Mouse (Mus musculus) lung, embryonic 15.5 days (tissue): ENCODE measurements around the gene Ahcyl1. TPM values are rescaled to one million over a fixed set of nuclear protein-coding genes. Genes with fewer than 3 reads are reported as not detected.
"Not testable (repeated sequence)": the region's sequence is repeated elsewhere in the genome, so short reads cannot be mapped to it uniquely, and the experiment has no call there.

Source experiments
- ATAC-seq: fragments of 200-750 bp; cut with Nextera tagmentation; 2 replicates; pipeline ENCODE4 v1.8.0; 2017; ENCODE audit warnings: moderate number of reproducible peaks, borderline replicate concordance; ENCODE audit not compliant: low FRiP score, low TSS enrichment; ENCODE audit errors: extremely low read depth
- H3K27ac ChIP-seq: fragments of 300-500 bp; sonication (generic); 2 replicates; pipeline ENCODE4 v1.5.1; 2015; ENCODE audit warnings: moderate library complexity, mild to moderate bottlenecking, inconsistent platforms
- H3K27me3 ChIP-seq: fragments of 300-500 bp; sonication (generic); 2 replicates; pipeline ENCODE4 v1.6.1; 2015; ENCODE audit warnings: inconsistent platforms
- H3K36me3 ChIP-seq: fragments of 300-500 bp; sonication (generic); 2 replicates; pipeline ENCODE4 v1.6.1; 2015; ENCODE audit warnings: inconsistent platforms
- H3K4me1 ChIP-seq: fragments of 300-500 bp; sonication (generic); 2 replicates; pipeline ENCODE4 v1.6.1; 2015; ENCODE audit warnings: inconsistent platforms
- H3K4me2 ChIP-seq: fragments of 300-500 bp; sonication (generic); 2 replicates; pipeline ENCODE4 v1.6.1; 2015; ENCODE audit warnings: inconsistent platforms, mild to moderate bottlenecking, moderate library complexity
- H3K4me3 ChIP-seq: fragments of 300-500 bp; sonication (generic); 2 replicates; pipeline ENCODE4 v1.5.1; 2015; ENCODE audit warnings: mild to moderate bottlenecking, inconsistent platforms
- H3K9ac ChIP-seq: fragments of 300-500 bp; sonication (generic); 2 replicates; pipeline ENCODE4 v1.6.1; 2015; ENCODE audit warnings: inconsistent platforms
- H3K9me3 ChIP-seq: fragments of 300-500 bp; sonication (generic); 2 replicates; pipeline ENCODE4 v1.6.1; 2016; ENCODE audit warnings: inconsistent platforms
- WGBS: fragments of 180-500 bp; shearing (Covaris S2); methylation state at CpG from one replicate; pipeline ENCODE4 v1.1.7; 2015; 5-methylcytosine and 5-hydroxymethylcytosine counted together
- polyA plus RNA-seq: library from polyadenylated mRNA; unstranded; fragments of >200 nt; fragmentation: Nextera tagmentation; extraction: Ambion mirVana; gene quantifications from 2 replicates; pipeline ENCODE4 v1.2.1, GENCODE M21; 2015

Ahcyl1 gene
- polyA plus RNA-seq, 1 experiment from 2014 or later: 83.3 TPM

DNA sequence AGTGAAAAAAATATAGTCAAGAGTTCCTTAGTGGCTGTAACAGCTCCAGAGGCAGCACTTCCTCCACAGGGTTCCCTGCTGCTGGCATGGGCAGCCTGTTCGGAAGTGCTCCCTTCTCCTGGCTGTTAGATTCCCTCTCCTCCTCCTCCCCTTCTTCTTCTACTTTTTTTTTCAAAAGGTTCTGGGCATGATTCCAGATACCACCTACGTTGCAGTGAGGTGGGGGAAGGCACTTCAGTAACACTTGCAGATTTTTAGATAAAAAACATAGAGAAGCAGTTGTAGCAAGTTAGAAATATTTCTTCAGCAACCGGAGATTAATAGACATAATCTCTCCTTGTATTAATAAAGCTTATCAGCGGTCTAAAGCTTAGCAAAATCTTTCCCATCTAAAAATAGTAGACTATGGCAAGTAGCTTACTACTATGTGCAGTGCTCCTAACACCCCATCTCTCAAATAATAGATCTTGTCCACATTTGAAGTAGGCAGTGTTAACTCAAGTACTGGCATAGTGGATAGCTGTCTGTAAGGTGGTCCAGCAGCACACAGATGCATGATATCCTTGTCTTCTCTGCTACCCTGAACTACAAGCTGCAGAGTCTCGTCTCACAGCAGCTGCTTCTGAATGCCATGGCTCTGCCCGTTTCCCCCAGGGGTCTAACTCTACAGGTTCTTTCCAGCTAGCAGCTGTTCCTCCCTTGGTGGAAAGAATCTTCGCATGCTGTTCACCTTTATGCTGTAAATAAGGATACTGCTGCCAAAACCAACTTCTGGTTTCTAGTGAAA is 15.4 kb downstream of the Ahcyl1 start:
- H3K4me1 ChIP-seq: peaks cover 37% of the 10 kb centered on the region
- H3K4me3 ChIP-seq: no peak overlapping the region
- peak overlapping the region; percentile 88 for H3K27ac ChIP-seq
- H3K9me3 ChIP-seq: no peaks in the 10 kb centered on the region
- 9% methylated on average over 7 of the region's 7 CpGs for WGBS
- no peaks in the 10 kb centered on the region for H3K27me3 ChIP-seq
- peak; percentile 91 for ATAC-seq
- peaks cover 10% of the 10 kb centered on the region for H3K36me3 ChIP-seq
- H3K4me2 ChIP-seq: peak overlapping the region; percentile 33
- H3K9ac ChIP-seq: no peak overlapping the region

DNA sequence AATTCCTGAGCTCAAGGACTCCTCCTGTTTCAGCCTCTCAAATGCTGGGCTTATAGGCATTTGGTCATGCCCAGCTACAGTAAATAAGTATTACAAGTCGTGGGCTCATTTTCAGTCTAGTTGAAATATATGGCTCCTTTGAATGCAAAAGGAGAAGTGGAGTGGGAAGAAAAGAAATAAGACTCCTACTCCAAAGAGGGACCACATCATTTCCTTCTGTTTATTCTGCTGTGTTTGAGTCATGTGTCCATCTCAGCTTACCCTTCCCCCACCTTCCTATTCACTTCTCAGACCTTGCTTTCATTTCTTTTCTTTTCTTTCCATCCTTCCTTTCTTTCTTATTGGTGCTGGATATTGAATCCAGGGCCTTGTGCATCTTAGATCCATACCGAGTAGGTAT is 24.9 kb downstream of the Ahcyl1 start:
- H3K27ac ChIP-seq: no peak overlapping the region
- H3K9me3 ChIP-seq: no peaks in the 10 kb centered on the region
- H3K4me2 ChIP-seq: no peak overlapping the region
- H3K27me3 ChIP-seq: no peaks in the 10 kb centered on the region
- no peak overlapping the region for H3K9ac ChIP-seq
- WGBS: 86% methylated on average over 2 of the region's 2 CpGs
- no peaks in the 10 kb centered on the region for H3K4me1 ChIP-seq
- H3K36me3 ChIP-seq: peaks cover 86% of the 10 kb centered on the region
- H3K4me3 ChIP-seq: no peak overlapping the region
- ATAC-seq: no peak

DNA sequence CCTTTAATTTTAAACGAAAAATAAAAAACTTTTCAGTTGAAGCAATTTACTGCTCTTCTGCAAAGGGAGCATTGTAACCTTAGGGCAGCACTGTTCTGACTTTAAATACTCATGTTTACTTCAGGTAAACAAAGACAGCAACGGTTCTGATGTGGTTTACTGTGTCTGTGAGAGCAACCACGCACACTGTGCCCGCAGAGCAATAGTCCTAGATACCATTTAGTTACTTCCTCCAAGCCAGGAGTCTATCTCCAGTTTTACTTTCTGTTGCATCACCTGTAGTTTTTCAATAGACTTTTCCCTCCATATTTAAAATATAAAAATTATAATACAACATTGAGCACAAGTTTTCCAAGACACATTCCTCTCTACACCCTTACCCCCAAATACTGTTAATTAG is 25.9 kb downstream of the Ahcyl1 start:
- no peaks in the 10 kb centered on the region for H3K9me3 ChIP-seq
- H3K36me3 ChIP-seq: peaks cover 88% of the 10 kb centered on the region
- H3K27ac ChIP-seq: no peak overlapping the region
- no peak overlapping the region for H3K9ac ChIP-seq
- WGBS: 79% methylated on average over 4 of the region's 4 CpGs
- no peaks in the 10 kb centered on the region for H3K27me3 ChIP-seq
- no peak overlapping the region for H3K4me2 ChIP-seq
- no peak overlapping the region for H3K4me3 ChIP-seq
- ATAC-seq: no peak
- H3K4me1 ChIP-seq: no peaks in the 10 kb centered on the region

GRCm38 (mm10) chr3:107668786-107669185 is 27.6 kb downstream of the Ahcyl1 start:
- no peaks in the 10 kb centered on the region for H3K27me3 ChIP-seq
- no peaks in the 10 kb centered on the region for H3K4me1 ChIP-seq
- H3K27ac ChIP-seq: no peak overlapping the region
- no peak for ATAC-seq
- H3K4me2 ChIP-seq: no peak overlapping the region
- no peaks in the 10 kb centered on the region for H3K9me3 ChIP-seq
- H3K9ac ChIP-seq: no peak overlapping the region
- H3K36me3 ChIP-seq: peaks cover 88% of the 10 kb centered on the region
- no peak overlapping the region for H3K4me3 ChIP-seq
- 88% methylated on average over 7 of the region's 7 CpGs for WGBS

DNA sequence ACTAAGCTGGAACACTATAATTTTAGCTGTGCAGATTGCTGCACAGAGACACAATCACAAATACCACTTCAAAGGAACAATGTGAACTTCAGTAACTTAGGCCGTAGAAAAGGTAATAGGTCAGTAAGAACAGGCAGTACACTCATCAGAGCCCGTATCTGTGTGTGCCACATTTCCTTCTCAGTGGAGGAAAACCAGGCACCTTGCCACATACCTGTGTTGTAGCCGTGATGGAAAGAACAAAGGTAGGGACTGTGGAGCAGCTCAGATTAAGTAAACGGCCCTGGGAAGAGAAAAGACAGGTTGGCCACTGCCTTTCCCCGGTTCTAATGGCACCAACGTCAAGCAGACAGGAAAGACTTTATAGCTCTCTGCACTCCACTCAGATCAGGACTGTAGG is 28.9 kb downstream of the Ahcyl1 start:
- no peak overlapping the region for H3K4me3 ChIP-seq
- 76% methylated on average over 6 of the region's 6 CpGs for WGBS
- ATAC-seq: no peak

GRCm38 (mm10) chr3:107664641-107665040 is 31.7 kb downstream of the Ahcyl1 start:
- Histone ChIP-seq H3K36me3 (peaks cover 89% of the 10 kb centered on the region), H3K27ac (no peak overlapping the region), H3K27me3 (no peaks in the 10 kb centered on the region), H3K9ac (no peak overlapping the region), H3K4me2 (no peak overlapping the region), H3K4me1 (no peaks in the 10 kb centered on the region), H3K4me3 (no peak overlapping the region), H3K9me3 (no peaks in the 10 kb centered on the region)
- WGBS: 94% methylated on average over 1 of the region's 1 CpGs
- ATAC-seq: no peak

More for the DNA sequence above, 28.9 kb downstream of the Ahcyl1 start:
- no peaks in the 10 kb centered on the region for H3K9me3 ChIP-seq
- H3K36me3 ChIP-seq: peaks cover 92% of the 10 kb centered on the region
- H3K4me1 ChIP-seq: no peaks in the 10 kb centered on the region
- H3K4me2 ChIP-seq: no peak overlapping the region
- no peak overlapping the region for H3K27ac ChIP-seq
- H3K9ac ChIP-seq: no peak overlapping the region
- no peaks in the 10 kb centered on the region for H3K27me3 ChIP-seq

DNA sequence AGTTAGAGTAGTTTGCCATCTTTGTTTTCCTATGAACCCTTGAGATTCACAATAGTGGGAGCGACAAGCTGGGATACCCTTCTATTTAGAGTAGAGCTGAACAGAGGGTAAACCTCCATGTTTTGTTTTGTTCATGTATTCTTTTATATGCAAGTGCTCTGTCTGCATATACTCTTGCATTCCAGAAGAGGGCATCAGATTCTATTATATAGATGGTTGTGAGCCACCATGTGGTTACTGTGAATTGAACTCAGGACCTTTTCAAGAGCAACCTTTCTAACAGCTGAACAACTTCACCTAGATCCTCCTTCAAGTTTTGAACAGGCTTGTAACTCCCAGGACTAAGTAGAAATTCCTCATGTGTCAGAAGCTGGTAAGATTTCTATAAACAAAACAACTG is 37.4 kb downstream of the Ahcyl1 start:
- ATAC-seq: no peak
- Histone ChIP-seq H3K9ac (no peak overlapping the region), H3K36me3 (peaks cover 33% of the 10 kb centered on the region), H3K27me3 (no peaks in the 10 kb centered on the region), H3K4me3 (no peak overlapping the region), H3K27ac (no peak overlapping the region), H3K4me1 (no peaks in the 10 kb centered on the region), H3K4me2 (no peak overlapping the region), H3K9me3 (no peaks in the 10 kb centered on the region)
- 85% methylated on average over 1 of the region's 1 CpGs for WGBS

GRCm38 (mm10) chr3:107656888-107657287 is 39.5 kb downstream of the Ahcyl1 start:
- no peaks in the 10 kb centered on the region for H3K4me1 ChIP-seq
- no peaks in the 10 kb centered on the region for H3K27me3 ChIP-seq
- no peak for ATAC-seq
- no peak overlapping the region for H3K27ac ChIP-seq
- no peak overlapping the region for H3K4me2 ChIP-seq
- H3K9me3 ChIP-seq: no peaks in the 10 kb centered on the region
- WGBS: 77% methylated on average over 4 of the region's 4 CpGs
- H3K4me3 ChIP-seq: no peak overlapping the region
- no peak overlapping the region for H3K9ac ChIP-seq
- peaks cover 14% of the 10 kb centered on the region for H3K36me3 ChIP-seq

- Histone ChIP-seq H3K4me1 (no peaks in the 10 kb centered on the region), H3K4me2 (no peak overlapping the region), H3K4me3 (no peak overlapping the region), H3K27ac (no peak overlapping the region), H3K27me3 (no peaks in the 10 kb centered on the region), H3K9ac (no peak overlapping the region), H3K9me3 (no peaks in the 10 kb centered on the region), H3K36me3 (peaks cover 13% of the 10 kb centered on the region)
- ATAC-seq: no peak
- WGBS: 86% methylated on average over 2 of the region's 2 CpGs
Measured at GRCm38 (mm10) chr3:107656151-107656550, 40.2 kb downstream of the Ahcyl1 start.

DNA sequence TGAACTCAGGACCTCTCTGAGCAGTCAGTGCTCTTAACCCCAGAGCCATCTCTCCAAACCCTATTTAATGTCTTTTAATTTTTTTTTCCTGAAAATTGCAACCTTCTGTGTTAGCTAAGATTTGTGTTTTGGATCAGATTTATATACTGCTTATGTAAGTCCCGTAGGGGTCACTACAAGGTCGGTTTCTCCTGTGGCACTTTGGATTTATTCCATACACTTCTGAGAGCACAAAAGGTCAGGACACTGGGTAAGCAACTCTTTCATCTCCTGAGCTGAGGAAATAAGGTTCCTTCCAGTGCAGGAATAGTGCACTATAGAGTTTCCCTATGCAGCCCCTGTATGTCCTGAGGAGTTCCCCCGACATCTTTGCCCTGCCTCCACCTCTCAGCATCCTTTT is 40.9 kb downstream of the Ahcyl1 start:
- no peak for ATAC-seq
- H3K4me3 ChIP-seq: no peak overlapping the region
- H3K9me3 ChIP-seq: no peaks in the 10 kb centered on the region
- WGBS: 57% methylated on average over 3 of the region's 3 CpGs
- no peaks in the 10 kb centered on the region for H3K27me3 ChIP-seq
- H3K4me1 ChIP-seq: no peaks in the 10 kb centered on the region
- H3K9ac ChIP-seq: no peak overlapping the region
- peaks cover 6% of the 10 kb centered on the region for H3K36me3 ChIP-seq
- no peak overlapping the region for H3K4me2 ChIP-seq
- H3K27ac ChIP-seq: no peak overlapping the region

DNA sequence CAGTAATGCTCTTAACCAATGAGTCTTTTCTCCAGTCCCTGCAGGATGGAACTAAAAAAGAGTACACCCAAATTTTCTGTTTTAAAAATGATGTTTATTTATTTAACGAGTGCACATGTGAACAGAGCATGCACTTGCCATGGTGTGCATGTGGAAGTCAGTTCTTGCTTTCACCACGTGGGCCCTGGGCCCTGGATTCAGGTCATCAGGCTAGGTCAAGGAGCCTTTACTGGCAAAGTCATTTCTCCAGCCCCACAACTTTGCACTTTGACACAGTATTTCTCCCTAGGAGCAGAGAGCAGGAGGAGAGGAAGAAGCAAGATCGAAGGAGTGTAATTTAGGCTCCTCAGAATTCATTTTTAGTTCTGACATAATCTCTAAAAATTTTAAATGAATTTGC is 41.5 kb downstream of the Ahcyl1 start:
- H3K4me2 ChIP-seq: no peak overlapping the region
- no peak overlapping the region for H3K4me3 ChIP-seq
- no peaks in the 10 kb centered on the region for H3K36me3 ChIP-seq
- H3K9ac ChIP-seq: no peak overlapping the region
- H3K4me1 ChIP-seq: no peaks in the 10 kb centered on the region
- H3K27me3 ChIP-seq: no peaks in the 10 kb centered on the region
- H3K27ac ChIP-seq: no peak overlapping the region
- ATAC-seq: no peak
- 78% methylated on average over 3 of the region's 3 CpGs for WGBS
- no peaks in the 10 kb centered on the region for H3K9me3 ChIP-seq

DNA sequence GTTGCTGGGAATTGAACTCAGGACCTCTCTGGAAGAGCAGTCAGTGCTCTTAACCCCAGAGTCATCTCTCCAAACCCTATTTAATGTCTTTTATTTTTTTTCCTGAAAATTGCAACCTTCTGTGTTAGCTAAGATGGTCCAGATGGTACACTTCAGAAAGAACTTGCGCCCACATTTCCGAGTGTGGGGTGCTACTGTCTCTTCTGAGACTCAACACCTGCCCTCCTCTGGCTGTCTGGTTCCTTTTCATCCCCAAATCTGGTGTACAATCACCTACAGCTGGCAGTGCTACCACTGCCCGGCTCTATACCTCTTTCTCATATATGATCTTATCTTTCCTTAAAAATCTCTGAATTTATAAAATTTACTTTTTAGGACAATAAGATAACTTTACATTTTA is 43.4 kb downstream of the Ahcyl1 start:
- no peak for ATAC-seq

DNA sequence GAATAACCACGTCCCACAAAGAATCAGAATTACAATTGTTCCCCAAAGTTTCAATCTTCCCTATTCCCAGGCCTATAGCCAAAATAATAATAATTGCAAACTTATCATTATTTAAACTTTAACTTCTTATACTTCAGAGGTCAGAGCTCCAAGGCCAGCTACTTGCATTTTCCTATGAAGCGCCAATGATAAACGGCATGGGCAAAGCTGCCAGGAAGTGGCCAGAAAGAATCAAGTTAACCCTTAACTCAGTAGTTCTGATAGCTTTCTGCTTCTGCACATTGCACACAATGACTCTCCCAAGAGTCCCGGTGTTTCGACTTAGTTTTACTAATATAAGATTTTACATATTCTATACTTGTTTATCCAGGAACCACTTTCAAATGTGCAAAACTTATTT is 46.1 kb downstream of the Ahcyl1 start:
- not testable (repeated sequence) for H3K4me2 ChIP-seq, H3K9me3 ChIP-seq, H3K4me3 ChIP-seq, H3K9ac ChIP-seq, H3K27ac ChIP-seq, H3K36me3 ChIP-seq, H3K4me1 ChIP-seq, H3K27me3 ChIP-seq, ATAC-seq
- 56% methylated on average over 5 of the region's 5 CpGs for WGBS

More for the DNA sequence above, 43.4 kb downstream of the Ahcyl1 start:
- Histone ChIP-seq H3K36me3 (no peaks in the 10 kb centered on the region), H3K4me2 (no peak overlapping the region), H3K27ac (no peak overlapping the region), H3K9ac (no peak overlapping the region), H3K27me3 (no peaks in the 10 kb centered on the region), H3K9me3 (no peaks in the 10 kb centered on the region), H3K4me1 (no peaks in the 10 kb centered on the region), H3K4me3 (no peak overlapping the region)
- 91% methylated on average over 3 of the region's 3 CpGs for WGBS
